Mouse (Mus musculus): ENCODE data around the gene Wdfy2.
A peak's percentile ranks its signal among the peaks of the same experiment; 100 is the strongest.

The Wdfy2 gene

GRCm38 (mm10) chr14:62924800-62925199 lies 87.3 kb downstream of the Wdfy2 start:
- no peak for DNase-seq (ENCODE audit: low spot score)

GRCm38 (mm10) chr14:62928101-62928541 lies 90.6 kb downstream of the Wdfy2 start:
- no peak for DNase-seq (ENCODE audit: low spot score)

- no peak for DNase-seq (ENCODE audit: low spot score)
These were observed 97.9 kb downstream of the Wdfy2 start for GRCm38 (mm10) chr14:62935361-62935760.

GRCm38 (mm10) chr14:62936631-62937380 lies 99.3 kb downstream of the Wdfy2 start:
- DNase-seq (ENCODE audit: low spot score) = no peak

GRCm38 (mm10) chr14:62937675-62938074 lies 100.2 kb downstream of the Wdfy2 start:
- no peak for DNase-seq (ENCODE audit: low spot score)

GRCm38 (mm10) chr14:62939435-62939834 lies 102.0 kb downstream of the Wdfy2 start:
- DNase-seq (ENCODE audit: low spot score) = no peak

GRCm38 (mm10) chr14:62940383-62941074 lies 103.1 kb downstream of the Wdfy2 start:
- peak; percentile 25 for DNase-seq (ENCODE audit: low spot score)

GRCm38 (mm10) chr14:62946794-62947193 lies 109.3 kb downstream of the Wdfy2 start:
- DNase-seq (ENCODE audit: low spot score) = no peak

- DNase-seq (ENCODE audit: low spot score) = no peak
These were observed 118.6 kb downstream of the Wdfy2 start for GRCm38 (mm10) chr14:62956091-62956490.

GRCm38 (mm10) chr14:62963632-62964031 lies 126.2 kb downstream of the Wdfy2 start:
- no peak for DNase-seq (ENCODE audit: low spot score)

GRCm38 (mm10) chr14:62965342-62965741 lies 127.9 kb downstream of the Wdfy2 start:
- no peak for DNase-seq (ENCODE audit: low spot score)

GRCm38 (mm10) chr14:62965811-62966520 lies 128.5 kb downstream of the Wdfy2 start:
- no peak for DNase-seq (ENCODE audit: low spot score)

GRCm38 (mm10) chr14:62975046-62975445 lies 137.6 kb downstream of the Wdfy2 start:
- DNase-seq (ENCODE audit: low spot score) = peak; percentile 54

- DNase-seq (ENCODE audit: low spot score) = no peak
These were observed 142.3 kb downstream of the Wdfy2 start for GRCm38 (mm10) chr14:62979815-62980214.

GRCm38 (mm10) chr14:62984410-62984809 lies 146.9 kb downstream of the Wdfy2 start, which contains the start of gene Defb48:
Gene Defb48 (minus strand): TSS chr14:62984510.
- no peak for DNase-seq (ENCODE audit: low spot score)

GRCm38 (mm10) chr14:62991271-62991670 lies 153.8 kb downstream of the Wdfy2 start:
- no peak for DNase-seq (ENCODE audit: low spot score)

- no peak for DNase-seq (ENCODE audit: low spot score)
These were observed 154.5 kb downstream of the Wdfy2 start for GRCm38 (mm10) chr14:62991849-62992510.

GRCm38 (mm10) chr14:62997777-62998176 lies 160.3 kb downstream of the Wdfy2 start, which contains the start of gene Defb47:
Gene Defb47 (plus strand): TSS chr14:62998077.
- DNase-seq (ENCODE audit: low spot score) = no peak

- DNase-seq (ENCODE audit: low spot score) = no peak
These were observed 161.5 kb downstream of the Wdfy2 start for GRCm38 (mm10) chr14:62998977-62999376.

- DNase-seq (ENCODE audit: low spot score) = no peak
These were observed 165.1 kb downstream of the Wdfy2 start for GRCm38 (mm10) chr14:63002588-63002987.
